Mouse (Mus musculus): Measurements from ENCODE around the gene Myh7. TPM values are rescaled to one million over a fixed set of nuclear protein-coding genes. Genes with fewer than 3 reads are reported as not detected.

The Myh7 gene
- polyA plus RNA-seq, 1 experiment from 2014 or later: 4.4 TPM

GRCm38 (mm10) chr14:55015767-55016111 lies 21.3 kb upstream of the Myh7 start:
- Histone ChIP-seq H3K27me3 (no peaks in the 10 kb centered on the region), H3K9me3 (replicated peaks) (no peaks in the 10 kb centered on the region), H3K36me3 (peaks cover 29% of the 10 kb centered on the region), H3K4me3 (replicated peaks) (peak overlapping the region; percentile 89), H3K4me1 (peaks cover 3% of the 10 kb centered on the region; the same call in 1 of the 2 replicates), H3K27ac (peak overlapping the region; percentile 90), H3K4me2 (peak overlapping the region; percentile 74), H3K9ac (peak overlapping the region; percentile 77)
- WGBS: under 1% methylated on average over 17 of the region's 17 CpGs
- peak; percentile 49; the same call in 1 of the 2 replicates for ATAC-seq (replicated peaks; ENCODE audit: low FRiP score)

DNA sequence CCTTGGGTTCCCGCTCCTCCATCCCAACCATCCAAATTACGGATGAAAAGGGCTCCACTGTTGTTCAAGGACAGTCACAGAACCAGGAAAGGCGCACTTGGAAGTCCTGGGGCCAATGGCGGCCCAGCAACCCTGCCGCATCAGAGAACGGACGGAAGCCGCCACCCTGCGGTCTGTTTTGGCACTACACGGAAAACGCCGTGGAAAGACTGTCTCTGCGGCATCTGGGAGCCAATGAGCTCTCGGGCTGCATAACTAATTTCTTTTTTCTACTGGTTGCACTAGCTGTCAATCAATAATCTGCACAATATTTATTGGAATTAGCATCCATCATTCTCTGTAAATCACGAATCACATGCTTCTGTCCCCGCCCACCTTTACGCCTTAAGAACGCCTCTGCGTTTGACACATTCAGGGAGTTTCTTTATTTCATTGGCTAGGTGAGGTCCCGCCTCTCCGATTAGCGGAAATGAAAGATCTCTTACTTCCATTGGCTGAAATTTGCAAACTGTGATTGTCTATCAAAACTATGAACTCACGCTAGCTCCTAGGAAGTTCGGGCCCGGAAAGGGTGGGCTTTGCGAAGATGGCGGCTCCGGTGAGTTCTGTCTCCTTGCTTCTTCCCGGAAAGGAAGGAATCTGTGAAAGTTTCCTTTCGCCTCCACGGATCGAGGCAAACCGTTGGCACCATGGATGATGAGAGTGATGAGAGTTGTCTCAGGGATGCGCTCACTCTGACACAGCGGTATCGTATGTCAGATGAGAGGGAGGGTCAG lies 20.8 kb upstream of the Myh7 start, which contains the start of gene Ngdn:
Gene Ngdn (plus strand): TSS at position 464 of the 776 bp plus-strand sequence.
- H3K27ac ChIP-seq: peak within 1 kb of the TSS; percentile 96
- H3K9ac ChIP-seq: peak within 1 kb of the TSS; percentile 77
- WGBS: under 1% methylated on average over 36 of the region's 36 CpGs
- peak within 1 kb of the TSS; percentile 84 for H3K4me2 ChIP-seq
- no peaks in the 10 kb centered on the region for H3K27me3 ChIP-seq
- peak; percentile 97 for ATAC-seq (replicated peaks; ENCODE audit: low FRiP score)
- H3K4me3 ChIP-seq (replicated peaks): peak within 1 kb of the TSS; percentile 89
- H3K9me3 ChIP-seq (replicated peaks): no peaks in the 10 kb centered on the region
- H3K4me1 ChIP-seq: peaks cover 3% of the 10 kb centered on the region; the same call in 1 of the 2 replicates
- H3K36me3 ChIP-seq: peaks cover 24% of the 10 kb centered on the region

DNA sequence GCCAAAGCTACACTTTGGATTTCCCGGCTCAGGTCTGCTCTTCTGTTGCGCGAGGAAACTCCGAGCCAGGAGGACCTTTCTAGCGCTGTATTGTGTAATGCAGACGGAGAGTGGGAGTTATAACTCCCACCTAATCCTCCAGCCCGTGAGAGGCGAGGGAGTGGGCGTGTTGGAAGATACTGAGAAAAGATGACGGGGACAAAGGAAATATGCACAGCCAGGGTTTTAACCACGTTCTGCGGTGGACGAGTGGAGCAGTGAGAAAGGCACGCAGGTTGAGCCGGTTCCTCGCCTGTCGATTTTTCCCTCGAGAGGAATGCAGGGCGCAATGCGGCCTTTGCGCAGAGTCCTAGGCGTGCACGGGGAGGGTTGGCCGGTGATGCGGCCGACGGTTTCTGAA lies 20.2 kb upstream of the Myh7 start:
- H3K27me3 ChIP-seq: no peaks in the 10 kb centered on the region
- ATAC-seq (replicated peaks; ENCODE audit: low FRiP score): peak; percentile 22
- peak overlapping the region; percentile 66 for H3K9ac ChIP-seq
- H3K4me3 ChIP-seq (replicated peaks): peak overlapping the region; percentile 89
- H3K4me2 ChIP-seq: peak overlapping the region; percentile 84
- H3K4me1 ChIP-seq: peaks cover 3% of the 10 kb centered on the region; the same call in 1 of the 2 replicates
- H3K36me3 ChIP-seq: peaks cover 21% of the 10 kb centered on the region
- peak overlapping the region; percentile 96 for H3K27ac ChIP-seq
- H3K9me3 ChIP-seq (replicated peaks): no peaks in the 10 kb centered on the region
- under 1% methylated on average over 27 of the region's 27 CpGs for WGBS

GRCm38 (mm10) chr14:55011116-55011515 lies 16.7 kb upstream of the Myh7 start:
- WGBS: 64% methylated on average over 4 of the region's 4 CpGs
- H3K9ac ChIP-seq: no peak overlapping the region
- H3K4me1 ChIP-seq: peaks cover 3% of the 10 kb centered on the region; the same call in 1 of the 2 replicates
- H3K27ac ChIP-seq: no peak overlapping the region
- no peaks in the 10 kb centered on the region for H3K27me3 ChIP-seq
- no peak overlapping the region for H3K4me3 ChIP-seq (replicated peaks)
- H3K4me2 ChIP-seq: no peak overlapping the region
- no peaks in the 10 kb centered on the region for H3K36me3 ChIP-seq
- no peaks in the 10 kb centered on the region for H3K9me3 ChIP-seq (replicated peaks)
- ATAC-seq (replicated peaks; ENCODE audit: low FRiP score): no peak

- Histone ChIP-seq H3K4me3 (replicated peaks) (no peak overlapping the region), H3K4me1 (peaks cover 12% of the 10 kb centered on the region), H3K4me2 (no peak overlapping the region), H3K36me3 (no peaks in the 10 kb centered on the region), H3K9ac (no peak overlapping the region), H3K9me3 (replicated peaks) (no peaks in the 10 kb centered on the region), H3K27ac (no peak overlapping the region), H3K27me3 (no peaks in the 10 kb centered on the region)
- no peak for ATAC-seq (replicated peaks; ENCODE audit: low FRiP score)
- WGBS: 79% methylated on average over 8 of the region's 8 CpGs
These were observed 14.0 kb upstream of the Myh7 start for GRCm38 (mm10) chr14:55008417-55008816.

DNA sequence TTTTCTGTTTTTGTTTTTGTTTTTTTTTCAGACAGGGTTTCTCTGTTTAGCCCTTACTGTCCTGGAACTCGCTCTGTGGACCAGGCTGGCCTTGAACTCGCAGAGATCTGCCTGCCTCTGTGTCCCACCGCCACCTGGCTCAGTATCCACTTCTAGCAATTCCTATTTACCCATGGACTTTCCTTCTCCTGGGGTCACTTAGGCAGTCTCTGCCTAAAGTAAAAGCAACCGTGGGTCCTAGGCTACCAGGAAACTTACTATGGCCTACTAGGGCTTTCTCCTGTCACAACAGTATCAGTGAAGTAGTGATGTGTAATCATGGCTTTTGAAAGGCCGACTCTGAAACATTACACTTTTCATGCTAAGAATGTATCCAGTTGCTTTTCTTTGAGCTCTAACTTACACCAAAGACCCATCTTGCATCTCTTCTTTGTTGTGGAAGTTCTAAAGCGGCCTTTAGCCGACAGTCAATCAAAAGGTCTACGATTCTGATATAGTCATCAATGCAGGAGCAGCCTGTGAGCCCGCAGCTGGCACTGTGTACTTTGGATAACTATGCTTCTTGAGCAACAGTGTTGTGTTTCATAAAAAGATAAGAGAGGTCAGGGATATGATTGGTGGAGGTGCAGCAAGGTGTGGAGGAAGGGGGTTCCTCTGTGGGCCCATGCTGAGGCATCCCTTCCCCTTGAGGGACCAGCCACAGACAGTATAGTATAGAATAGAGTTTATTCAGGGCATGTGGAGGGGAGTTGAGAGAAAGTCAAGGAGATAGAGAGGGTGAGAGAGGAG lies 12.9 kb upstream of the Myh7 start:
- H3K4me1 ChIP-seq: peaks cover 23% of the 10 kb centered on the region
- WGBS: 86% methylated on average over 9 of the region's 9 CpGs
- H3K4me3 ChIP-seq (replicated peaks): no peak overlapping the region
- H3K9me3 ChIP-seq (replicated peaks): no peaks in the 10 kb centered on the region
- no peak overlapping the region for H3K27ac ChIP-seq
- no peak overlapping the region for H3K4me2 ChIP-seq
- ATAC-seq (replicated peaks; ENCODE audit: low FRiP score): no peak
- H3K36me3 ChIP-seq: no peaks in the 10 kb centered on the region
- H3K27me3 ChIP-seq: no peaks in the 10 kb centered on the region
- H3K9ac ChIP-seq: no peak overlapping the region

DNA sequence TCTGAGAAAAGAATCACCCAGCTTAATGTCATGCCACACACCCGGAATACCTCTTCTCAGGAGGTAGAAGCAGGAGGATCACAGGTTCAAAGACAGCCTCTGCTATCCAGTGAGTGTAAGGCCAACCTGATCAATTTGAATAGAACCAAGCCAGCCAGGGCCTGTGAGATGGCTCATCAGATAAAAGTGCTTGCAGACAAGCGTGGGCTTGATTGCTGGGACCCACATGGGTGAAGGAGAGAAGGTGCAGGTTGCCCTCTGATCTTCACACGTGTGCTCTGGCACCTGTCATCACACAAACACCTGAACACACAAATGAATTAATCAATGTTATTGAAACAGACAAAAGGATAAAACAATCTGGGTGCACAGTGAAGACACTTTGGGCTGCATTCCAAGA lies 12.1 kb upstream of the Myh7 start:
- WGBS: 72% methylated on average over 3 of the region's 3 CpGs
- no peak overlapping the region for H3K4me3 ChIP-seq (replicated peaks)
- H3K4me1 ChIP-seq: peaks cover 28% of the 10 kb centered on the region
- H3K27me3 ChIP-seq: no peaks in the 10 kb centered on the region
- ATAC-seq (replicated peaks; ENCODE audit: low FRiP score): no peak
- no peak overlapping the region for H3K9ac ChIP-seq
- no peak overlapping the region for H3K4me2 ChIP-seq
- no peak overlapping the region for H3K27ac ChIP-seq
- H3K9me3 ChIP-seq (replicated peaks): no peaks in the 10 kb centered on the region
- H3K36me3 ChIP-seq: no peaks in the 10 kb centered on the region

GRCm38 (mm10) chr14:55005967-55006366 lies 11.5 kb upstream of the Myh7 start:
- Histone ChIP-seq H3K9ac (no peak overlapping the region), H3K36me3 (no peaks in the 10 kb centered on the region), H3K27me3 (no peaks in the 10 kb centered on the region), H3K27ac (no peak overlapping the region), H3K4me1 (peaks cover 28% of the 10 kb centered on the region), H3K4me2 (no peak overlapping the region), H3K4me3 (replicated peaks) (no peak overlapping the region), H3K9me3 (replicated peaks) (no peaks in the 10 kb centered on the region)
- 87% methylated on average over 8 of the region's 8 CpGs for WGBS
- no peak for ATAC-seq (replicated peaks; ENCODE audit: low FRiP score)

GRCm38 (mm10) chr14:55005506-55005905 lies 11.1 kb upstream of the Myh7 start:
- Histone ChIP-seq H3K4me3 (replicated peaks) (no peak overlapping the region), H3K9ac (no peak overlapping the region), H3K27me3 (no peaks in the 10 kb centered on the region), H3K36me3 (no peaks in the 10 kb centered on the region), H3K9me3 (replicated peaks) (no peaks in the 10 kb centered on the region), H3K27ac (no peak overlapping the region), H3K4me2 (no peak overlapping the region), H3K4me1 (peaks cover 28% of the 10 kb centered on the region)
- no peak for ATAC-seq (replicated peaks; ENCODE audit: low FRiP score)
- 80% methylated on average over 2 of the region's 2 CpGs for WGBS

GRCm38 (mm10) chr14:55003878-55004855 lies 9.7 kb upstream of the Myh7 start:
- H3K4me1 ChIP-seq: peaks cover 28% of the 10 kb centered on the region
- H3K27ac ChIP-seq: no peak overlapping the region
- no peaks in the 10 kb centered on the region for H3K27me3 ChIP-seq
- no peaks in the 10 kb centered on the region for H3K36me3 ChIP-seq
- H3K4me3 ChIP-seq (replicated peaks): no peak overlapping the region
- no peak overlapping the region for H3K9ac ChIP-seq
- no peaks in the 10 kb centered on the region for H3K9me3 ChIP-seq (replicated peaks)
- H3K4me2 ChIP-seq: no peak overlapping the region
- WGBS: 84% methylated on average over 18 of the region's 18 CpGs
- ATAC-seq (replicated peaks; ENCODE audit: low FRiP score): no peak

GRCm38 (mm10) chr14:55002687-55003120 lies 8.3 kb upstream of the Myh7 start:
- peaks cover 28% of the 10 kb centered on the region for H3K4me1 ChIP-seq
- no peaks in the 10 kb centered on the region for H3K27me3 ChIP-seq
- peak overlapping the region; percentile 68 for H3K27ac ChIP-seq
- ATAC-seq (replicated peaks; ENCODE audit: low FRiP score): no peak
- H3K4me2 ChIP-seq: no peak overlapping the region
- 56% methylated on average over 7 of the region's 7 CpGs for WGBS
- no peaks in the 10 kb centered on the region for H3K9me3 ChIP-seq (replicated peaks)
- no peak overlapping the region for H3K4me3 ChIP-seq (replicated peaks)
- H3K36me3 ChIP-seq: no peaks in the 10 kb centered on the region
- no peak overlapping the region for H3K9ac ChIP-seq

Data from kidney, embryonic 15.5 days (tissue).